Mouse (Mus musculus) heart, adult 2 months (tissue): ENCODE data around the gene Hist1h3a.

ENCODE experiments used
- CTCF ChIP-seq: fragments of 200-600 bp; IDR thresholded peaks from 2 replicates; pipeline ENCODE4 v1.8.1; 2022; ENCODE audit warnings: antibody characterized with exemption, mild to moderate bottlenecking, moderate library complexity
- EP300 ChIP-seq: fragments of 200-500 bp; IDR thresholded peaks from 2 replicates; pipeline ENCODE4 v1.6.1; 2011; ENCODE audit warnings: low read depth, low read length, control low read depth; ENCODE audit not compliant: insufficient read depth
- POLR2A ChIP-seq: fragments of 200-500 bp; IDR thresholded peaks from 2 replicates; pipeline ENCODE4 v1.6.1; 2011; ENCODE audit warnings: mild to moderate bottlenecking, low read depth, low read length, control low read depth; ENCODE audit not compliant: insufficient read depth

GRCm38 (mm10) chr13:23749563-23750121 lies 12.5 kb downstream of the Hist1h3a start:
- TF ChIP-seq EP300 (no peak), POLR2A (no peak), CTCF (no peak)
